Mouse (Mus musculus): ENCODE results near the gene Agfg1. TPM values are rescaled to one million over a fixed set of nuclear protein-coding genes. Genes with fewer than 3 reads are reported as not detected.

Agfg1 gene
- polyA plus RNA-seq, 2 experiments: 43.8 to 59.4 TPM

DNA sequence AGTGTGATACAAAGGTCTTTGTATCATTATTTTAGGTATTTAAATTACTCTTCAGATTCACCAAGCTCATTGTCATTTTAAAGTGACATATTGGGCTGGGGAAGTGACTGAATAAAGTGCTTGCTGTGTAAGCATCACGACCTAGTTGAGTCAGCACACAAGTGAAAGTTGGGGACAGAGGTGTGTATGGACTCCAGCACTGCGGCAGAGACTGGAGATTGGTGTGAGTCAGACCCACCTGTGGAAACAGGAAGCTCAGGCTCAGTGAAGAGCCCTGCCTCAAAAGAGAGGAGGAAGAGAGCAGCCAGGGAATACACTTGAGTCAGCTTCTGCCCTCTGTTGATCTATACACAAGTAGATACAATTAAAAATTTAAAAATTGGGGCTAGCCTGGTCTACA is 39.9 kb downstream of the Agfg1 start:
- no peaks in the 10 kb centered on the region for H3K4me1 ChIP-seq (replicated peaks; ENCODE audit: control insufficient read depth in 2 of 2, insufficient read depth in 2 of 2, low read length in 1 of 2)
- no peak overlapping the region for H3K4me2 ChIP-seq (ENCODE audit: low read depth)
- H3K27ac ChIP-seq: no peak overlapping the region
- H3K9me3 ChIP-seq (ENCODE audit: control insufficient read depth, low read length): no peaks in the 10 kb centered on the region
- no peak overlapping the region for H3K4me3 ChIP-seq (ENCODE audit: insufficient read depth in 1 of 2, low read depth in 2 of 2, low read length in 2 of 2)
- DNase-seq (ENCODE audit: low read depth in 3 of 3, low spot score in 3 of 3) (no peak), ATAC-seq (ENCODE audit: insufficient read depth) (no peak)
- 76% methylated on average over 2 of the region's 2 CpGs for WGBS (ENCODE audit: insufficient replicate concordance)
- no peaks in the 10 kb centered on the region for H3K27me3 ChIP-seq (ENCODE audit: control insufficient read depth, insufficient read depth, low read length)
- peaks cover 66% of the 10 kb centered on the region for H3K36me3 ChIP-seq (replicated peaks; ENCODE audit: control insufficient read depth, insufficient read depth, low read depth)
- no peak for TF ChIP-seq EP300 (IDR thresholded peaks at IDR 0.05; ENCODE audit: low read depth)
- no peak for TF ChIP-seq CTCF (IDR thresholded peaks at IDR 0.05; ENCODE audit: low read depth)
- H3K9ac ChIP-seq (replicated peaks): no peak overlapping the region

GRCm38 (mm10) chr1:82880196-82880595 is 40.9 kb downstream of the Agfg1 start:
- no peaks in the 10 kb centered on the region for H3K4me1 ChIP-seq (replicated peaks; ENCODE audit: control insufficient read depth in 2 of 2, insufficient read depth in 2 of 2, low read length in 1 of 2)
- H3K27me3 ChIP-seq (ENCODE audit: control insufficient read depth, insufficient read depth, low read length): no peaks in the 10 kb centered on the region
- DNase-seq (ENCODE audit: low read depth in 3 of 3, low spot score in 3 of 3) (no peak), ATAC-seq (ENCODE audit: insufficient read depth) (no peak)
- H3K4me2 ChIP-seq (ENCODE audit: low read depth): no peak overlapping the region
- H3K27ac ChIP-seq: no peak overlapping the region
- H3K36me3 ChIP-seq (replicated peaks; ENCODE audit: control insufficient read depth, insufficient read depth, low read depth): peaks cover 68% of the 10 kb centered on the region
- no peak overlapping the region for H3K4me3 ChIP-seq (ENCODE audit: insufficient read depth in 1 of 2, low read depth in 2 of 2, low read length in 2 of 2)
- H3K9me3 ChIP-seq (ENCODE audit: control insufficient read depth, low read length): no peaks in the 10 kb centered on the region
- H3K9ac ChIP-seq (replicated peaks): no peak overlapping the region
- TF ChIP-seq CTCF (IDR thresholded peaks at IDR 0.05; ENCODE audit: low read depth) (no peak), EP300 (IDR thresholded peaks at IDR 0.05; ENCODE audit: low read depth) (no peak)
- WGBS (ENCODE audit: insufficient replicate concordance): 90% methylated on average over 8 of the region's 8 CpGs

DNA sequence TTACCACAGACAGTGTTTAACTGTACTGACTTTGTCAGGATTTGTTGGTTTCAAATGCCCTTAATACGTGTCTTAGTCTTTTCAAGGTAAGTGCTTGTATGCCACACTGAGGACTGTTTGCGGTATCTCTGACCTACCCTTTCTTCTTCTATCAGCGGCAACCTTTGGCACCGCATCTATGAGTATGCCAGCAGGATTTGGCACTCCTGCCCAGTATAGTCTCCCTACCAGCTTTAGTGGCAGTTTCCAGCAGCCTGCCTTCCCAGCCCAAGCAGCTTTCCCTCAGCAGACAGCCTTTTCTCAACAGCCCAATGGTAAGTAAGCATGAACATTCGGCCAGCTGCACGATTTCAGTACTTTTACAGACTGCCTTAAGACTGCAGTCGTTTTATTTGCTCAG is 54.0 kb downstream of the Agfg1 start:
- ATAC-seq (ENCODE audit: insufficient read depth) (no peak), DNase-seq (ENCODE audit: low read depth in 3 of 3, low spot score in 3 of 3) (no peak)
- no peak overlapping the region for H3K4me3 ChIP-seq (ENCODE audit: insufficient read depth in 1 of 2, low read depth in 2 of 2, low read length in 2 of 2)
- no peaks in the 10 kb centered on the region for H3K27me3 ChIP-seq (ENCODE audit: control insufficient read depth, insufficient read depth, low read length)
- H3K9ac ChIP-seq (replicated peaks): no peak overlapping the region
- WGBS (ENCODE audit: insufficient replicate concordance): 93% methylated on average over 7 of the region's 7 CpGs
- TF ChIP-seq EP300 (IDR thresholded peaks at IDR 0.05; ENCODE audit: low read depth) (no peak), CTCF (IDR thresholded peaks at IDR 0.05; ENCODE audit: low read depth) (no peak)
- H3K36me3 ChIP-seq (replicated peaks; ENCODE audit: control insufficient read depth, insufficient read depth, low read depth): peaks cover 68% of the 10 kb centered on the region
- no peak overlapping the region for H3K4me2 ChIP-seq (ENCODE audit: low read depth)
- H3K9me3 ChIP-seq (ENCODE audit: control insufficient read depth, low read length): no peaks in the 10 kb centered on the region
- no peaks in the 10 kb centered on the region for H3K4me1 ChIP-seq (replicated peaks; ENCODE audit: control insufficient read depth in 2 of 2, insufficient read depth in 2 of 2, low read length in 1 of 2)
- no peak overlapping the region for H3K27ac ChIP-seq

GRCm38 (mm10) chr1:82900567-82900966 is 61.3 kb downstream of the Agfg1 start:
- no peaks in the 10 kb centered on the region for H3K4me1 ChIP-seq (replicated peaks; ENCODE audit: control insufficient read depth in 2 of 2, insufficient read depth in 2 of 2, low read length in 1 of 2)
- TF ChIP-seq CTCF (IDR thresholded peaks at IDR 0.05; ENCODE audit: low read depth) (no peak), EP300 (IDR thresholded peaks at IDR 0.05; ENCODE audit: low read depth) (no peak)
- peaks cover 65% of the 10 kb centered on the region for H3K36me3 ChIP-seq (replicated peaks; ENCODE audit: control insufficient read depth, insufficient read depth, low read depth)
- H3K27me3 ChIP-seq (ENCODE audit: control insufficient read depth, insufficient read depth, low read length): no peaks in the 10 kb centered on the region
- no peak overlapping the region for H3K4me3 ChIP-seq (ENCODE audit: insufficient read depth in 1 of 2, low read depth in 2 of 2, low read length in 2 of 2)
- H3K4me2 ChIP-seq (ENCODE audit: low read depth): no peak overlapping the region
- no peak for ATAC-seq (ENCODE audit: insufficient read depth)
- WGBS (ENCODE audit: insufficient replicate concordance): 87% methylated on average over 1 of the region's 1 CpGs
- no peak overlapping the region for H3K27ac ChIP-seq
- no peak for DNase-seq (ENCODE audit: low read depth in 3 of 3, low spot score in 3 of 3)
- H3K9me3 ChIP-seq (ENCODE audit: control insufficient read depth, low read length): no peaks in the 10 kb centered on the region
- no peak overlapping the region for H3K9ac ChIP-seq (replicated peaks)

DNA sequence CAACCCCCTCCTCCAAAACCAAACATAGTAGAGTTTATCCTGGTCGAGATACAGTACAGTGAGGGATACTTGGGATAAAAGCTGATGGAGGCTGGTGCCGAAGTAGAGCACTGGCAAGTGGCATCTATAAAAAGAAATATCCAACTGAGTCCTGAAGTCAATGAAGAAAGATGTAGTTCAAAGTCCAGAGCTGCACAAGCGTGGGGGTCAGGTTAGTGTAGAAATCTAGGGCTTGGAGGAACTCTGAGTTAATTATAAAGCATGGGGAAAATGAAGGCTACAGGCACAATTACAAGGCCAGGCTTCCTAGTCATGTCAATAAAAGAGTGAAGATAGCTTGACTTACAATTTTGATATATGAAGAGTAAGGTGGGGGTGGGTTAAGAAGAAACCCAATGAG is 61.9 kb downstream of the Agfg1 start:
- H3K27me3 ChIP-seq (ENCODE audit: control insufficient read depth, insufficient read depth, low read length): no peaks in the 10 kb centered on the region
- H3K27ac ChIP-seq: no peak overlapping the region
- no peak overlapping the region for H3K4me3 ChIP-seq (ENCODE audit: insufficient read depth in 1 of 2, low read depth in 2 of 2, low read length in 2 of 2)
- no peaks in the 10 kb centered on the region for H3K9me3 ChIP-seq (ENCODE audit: control insufficient read depth, low read length)
- peaks cover 67% of the 10 kb centered on the region for H3K36me3 ChIP-seq (replicated peaks; ENCODE audit: control insufficient read depth, insufficient read depth, low read depth)
- 87% methylated on average over 3 of the region's 3 CpGs for WGBS (ENCODE audit: insufficient replicate concordance)
- no peak overlapping the region for H3K4me2 ChIP-seq (ENCODE audit: low read depth)
- no peak overlapping the region for H3K9ac ChIP-seq (replicated peaks)
- no peak for TF ChIP-seq EP300 (IDR thresholded peaks at IDR 0.05; ENCODE audit: low read depth)
- TF ChIP-seq CTCF (IDR thresholded peaks at IDR 0.05; ENCODE audit: low read depth): no peak
- DNase-seq (ENCODE audit: low read depth in 3 of 3, low spot score in 3 of 3) (no peak), ATAC-seq (ENCODE audit: insufficient read depth) (no peak)
- H3K4me1 ChIP-seq (replicated peaks; ENCODE audit: control insufficient read depth in 2 of 2, insufficient read depth in 2 of 2, low read length in 1 of 2): no peaks in the 10 kb centered on the region
